Mouse (Mus musculus): ENCODE measurements around the gene Pycr2.

Gene Pycr2

GRCm38 (mm10) chr1:180942166-180943031 is 38.3 kb downstream of the Pycr2 start, which contains the start of gene Tmem63a:
Tmem63a (plus strand) TSS chr1:180942344.
- DNase-seq (ENCODE audit: low spot score), result no peak

GRCm38 (mm10) chr1:180943032-180943644 is 39.0 kb downstream of the Pycr2 start:
- no peak for DNase-seq (ENCODE audit: low spot score)

- DNase-seq (ENCODE audit: low spot score), result no peak
These were observed 39.8 kb downstream of the Pycr2 start for GRCm38 (mm10) chr1:180943896-180944295.

- DNase-seq (ENCODE audit: low spot score), result no peak
These were observed 40.5 kb downstream of the Pycr2 start for GRCm38 (mm10) chr1:180944553-180944952.

- DNase-seq (ENCODE audit: low spot score), result no peak
These were observed 41.2 kb downstream of the Pycr2 start for GRCm38 (mm10) chr1:180945001-180945980.

GRCm38 (mm10) chr1:180946448-180946847 is 42.4 kb downstream of the Pycr2 start:
- no peak for DNase-seq (ENCODE audit: low spot score)

GRCm38 (mm10) chr1:180952085-180952746 is 48.1 kb downstream of the Pycr2 start:
- no peak for DNase-seq (ENCODE audit: low spot score)

- DNase-seq (ENCODE audit: low spot score), result no peak
These were observed 48.7 kb downstream of the Pycr2 start for GRCm38 (mm10) chr1:180952808-180953207.

GRCm38 (mm10) chr1:180956401-180956800 is 52.3 kb downstream of the Pycr2 start:
- DNase-seq (ENCODE audit: low spot score), result no peak

GRCm38 (mm10) chr1:180956973-180957381 is 52.9 kb downstream of the Pycr2 start:
- DNase-seq (ENCODE audit: low spot score), result no peak
